Mouse (Mus musculus) T-helper 2 cell (primary cell): ENCODE measurements around the gene Pfkfb4.

Experiments used
- in situ Hi-C: fragments of 300-600 bp; cut with MboI, MseI; formaldehyde crosslinking; loops from one replicate; pipeline ENCODE4 v1.15.1; 2025; ENCODE audit warnings: high pct_unique_total_duplicates

The Pfkfb4 gene

DNA sequence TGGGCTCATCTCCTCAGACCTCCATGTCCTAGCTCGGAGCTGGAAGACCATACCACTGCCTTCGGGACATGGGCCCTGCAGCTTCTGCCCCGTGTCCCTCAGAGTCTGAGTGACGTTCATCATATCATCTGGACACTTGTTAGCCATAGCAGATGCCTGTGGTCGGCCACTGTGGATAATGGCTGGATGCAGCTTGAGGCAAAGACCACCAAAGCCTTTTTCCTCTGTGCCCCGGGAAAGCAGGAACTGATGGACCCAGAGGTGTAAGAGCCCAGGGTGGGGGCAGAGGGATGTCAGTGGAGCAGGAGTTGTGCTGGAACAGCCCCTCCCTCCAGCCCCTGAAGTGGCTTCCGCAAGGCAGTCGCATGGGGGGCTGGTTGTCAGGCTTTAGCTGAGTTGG is 40.1 kb downstream of the Pfkfb4 start:
- in situ Hi-C loops = no loop called here

DNA sequence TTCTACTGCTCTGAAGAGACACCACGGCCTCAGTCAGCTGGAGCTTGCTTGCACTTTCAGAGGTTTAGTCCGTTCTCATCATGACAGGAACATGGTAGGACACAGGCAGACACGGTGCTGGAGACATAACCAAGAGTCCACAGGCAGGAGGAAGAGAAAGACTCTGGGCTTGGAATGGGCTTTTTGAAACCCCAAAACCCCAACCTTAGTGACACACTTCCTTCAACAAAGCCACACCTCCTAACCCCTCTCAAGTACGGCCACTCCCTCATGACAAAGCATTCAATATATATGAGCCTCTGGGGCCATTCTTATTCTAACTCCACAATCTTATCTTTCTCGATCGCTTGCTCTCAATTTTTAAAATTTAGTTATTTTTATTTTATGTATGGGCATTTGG is 40.9 kb downstream of the Pfkfb4 start:
- in situ Hi-C loops = no loop called here

DNA sequence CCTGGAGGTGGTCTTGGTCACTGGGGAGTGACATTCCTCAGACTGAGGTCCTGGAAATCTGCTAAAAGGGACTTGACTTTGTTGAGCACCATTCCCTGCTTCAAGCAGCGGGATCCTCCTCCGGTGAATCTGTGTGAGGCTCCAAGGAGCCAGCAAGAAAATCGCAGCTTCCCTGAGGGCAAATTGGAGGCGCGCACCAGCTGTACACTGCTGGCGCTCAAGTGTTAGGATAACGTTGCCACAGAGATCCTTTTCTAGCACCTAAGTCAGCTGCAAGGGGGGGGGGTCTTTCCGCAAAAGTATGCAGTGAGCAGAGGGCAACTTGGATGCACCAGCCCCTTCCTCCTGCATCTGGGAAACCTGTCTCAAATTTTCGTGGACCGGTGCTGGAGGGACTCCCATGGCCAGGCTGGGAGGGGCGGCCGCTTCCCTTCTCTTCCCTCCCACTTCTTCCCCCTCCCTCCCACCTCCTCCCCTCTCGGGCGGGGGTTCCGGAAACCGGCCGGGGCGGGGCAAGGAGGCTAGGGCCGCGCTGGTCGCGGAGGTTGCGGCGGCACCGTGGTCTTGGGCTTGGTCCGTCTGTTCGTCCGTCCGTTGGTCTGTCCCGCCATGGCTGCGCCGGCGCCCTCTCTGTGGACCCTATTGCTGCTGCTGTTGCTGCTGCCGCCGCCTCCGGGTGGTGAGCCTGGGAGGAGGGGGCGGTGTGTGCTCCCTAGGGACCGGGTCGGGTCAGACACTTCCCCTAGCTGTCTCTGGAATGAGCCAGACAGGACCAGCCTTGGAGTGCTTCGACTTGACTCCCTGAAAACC is 46.7 kb downstream of the Pfkfb4 start, which contains the start of gene Shisa5:
Shisa5 (plus strand) TSS at position 480 of the 810 bp plus-strand sequence.
- in situ Hi-C loops = no loop called here

- in situ Hi-C loops = no loop called here
Observed at GRCm38 (mm10) chr9:109038901-109039364, 47.4 kb downstream of the Pfkfb4 start.

DNA sequence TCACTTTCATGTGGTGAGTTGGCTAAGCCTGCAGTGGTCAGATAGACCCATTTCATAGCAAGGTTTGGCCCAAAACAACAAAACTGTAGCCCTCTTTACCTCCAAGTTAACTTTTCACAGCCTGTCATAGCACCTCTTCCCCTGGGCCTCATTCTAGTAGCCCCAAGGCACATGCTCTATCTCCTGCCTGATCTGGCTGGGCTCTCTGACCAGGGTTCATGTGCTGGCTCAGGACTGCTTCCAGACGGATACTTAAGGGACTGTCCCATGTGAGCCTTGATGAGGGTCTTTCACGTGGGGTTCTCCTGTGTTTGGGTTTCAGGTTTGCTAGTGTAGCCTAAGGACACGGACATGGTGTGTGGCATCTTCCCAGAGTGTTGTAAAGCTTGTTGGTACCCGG is 48.1 kb downstream of the Pfkfb4 start:
- in situ Hi-C loops = no loop called here

DNA sequence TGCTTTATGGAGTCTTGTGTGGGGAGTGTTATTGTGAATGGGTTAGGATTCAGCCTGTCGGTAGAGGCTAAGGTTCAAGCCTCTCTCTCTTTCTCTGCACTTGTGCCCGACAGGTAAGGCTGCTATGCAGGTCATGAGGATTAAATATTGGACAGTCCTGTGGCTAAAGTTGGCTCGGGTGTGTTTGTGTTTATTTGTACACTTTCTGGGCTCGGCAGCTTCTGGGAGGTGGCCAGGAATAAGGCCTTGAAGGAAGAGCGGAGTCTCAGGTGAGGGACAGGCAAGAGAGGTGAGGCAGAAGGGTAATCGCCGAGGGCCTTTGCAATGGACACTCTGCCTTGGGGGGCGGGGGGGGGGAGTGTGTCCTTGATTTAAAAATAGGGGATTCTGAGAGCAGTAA is 48.6 kb downstream of the Pfkfb4 start:
- in situ Hi-C loops = no loop called here

GRCm38 (mm10) chr9:109040906-109041305 is 49.3 kb downstream of the Pfkfb4 start:
- in situ Hi-C loops = no loop called here

DNA sequence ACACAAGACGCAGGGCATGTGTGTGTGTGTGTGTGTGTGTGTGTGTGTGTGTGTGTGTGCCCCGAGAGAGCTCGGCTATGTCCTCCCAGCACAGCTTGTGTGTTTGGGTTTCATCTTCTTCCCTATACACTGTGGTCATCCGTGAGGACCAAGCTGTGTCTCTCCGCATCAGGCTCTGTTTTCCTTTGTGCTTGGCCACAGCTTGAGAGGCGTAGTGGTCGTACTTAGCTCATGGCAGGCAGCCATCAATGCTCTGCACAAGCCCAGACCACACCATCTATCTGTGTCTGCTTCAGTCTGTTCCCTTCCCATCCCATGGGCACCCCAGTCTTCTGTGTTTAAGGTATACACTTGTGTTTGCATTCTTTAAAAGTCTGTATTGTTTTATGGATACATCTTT is 49.8 kb downstream of the Pfkfb4 start:
- in situ Hi-C loops = no loop called here

GRCm38 (mm10) chr9:109046306-109046705 is 54.7 kb downstream of the Pfkfb4 start:
- in situ Hi-C loops = no loop called here

- in situ Hi-C loops = no loop called here
Observed at GRCm38 (mm10) chr9:109049316-109049715, 57.7 kb downstream of the Pfkfb4 start.

DNA sequence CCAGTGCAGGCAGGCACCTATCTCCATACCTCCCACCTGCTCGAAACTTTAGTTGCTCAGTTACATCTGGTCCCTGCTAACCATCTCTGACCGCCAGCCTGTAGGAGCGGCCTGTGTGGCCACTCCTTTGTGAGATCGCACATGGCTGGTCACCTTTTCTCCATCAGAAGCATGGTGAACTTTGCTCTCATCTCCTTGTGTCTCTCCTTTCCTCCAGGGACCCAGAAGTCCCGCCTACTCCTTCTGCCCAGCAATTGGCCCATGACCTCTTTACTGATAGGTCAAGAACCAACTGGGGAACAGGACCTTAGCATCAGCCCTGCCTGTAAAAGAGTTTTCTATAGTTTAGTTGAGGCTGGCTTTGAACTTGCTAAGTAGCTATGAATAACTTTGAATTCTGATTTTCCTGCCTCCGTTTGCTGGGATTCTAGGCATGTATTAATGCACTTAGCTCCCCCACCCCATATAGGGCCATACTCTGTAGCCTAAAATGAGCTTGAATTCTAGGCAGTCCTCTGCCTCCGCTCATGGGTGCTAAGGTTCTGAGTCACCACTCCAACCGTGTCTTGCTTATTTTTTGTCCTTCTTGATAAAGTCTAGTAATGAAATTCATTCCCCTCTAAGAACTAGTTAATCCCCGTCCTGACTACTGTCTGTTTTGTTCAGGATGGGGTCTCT is 58.6 kb downstream of the Pfkfb4 start:
- in situ Hi-C loops = loop anchor here (5.0 to 25.0 kb wide), 2 partner anchors 483 to 1513 kb away; partner anchors contain the start of genes Cyb561d2, Dalrd3, Ndufaf3 and Nprl2

- in situ Hi-C loops = loop anchor here (5.0 to 25.0 kb wide), 2 partner anchors 483 to 1513 kb away; partner anchors contain the start of genes Cyb561d2, Dalrd3, Ndufaf3 and Nprl2
Observed at GRCm38 (mm10) chr9:109050674-109050997, 59.1 kb downstream of the Pfkfb4 start.

DNA sequence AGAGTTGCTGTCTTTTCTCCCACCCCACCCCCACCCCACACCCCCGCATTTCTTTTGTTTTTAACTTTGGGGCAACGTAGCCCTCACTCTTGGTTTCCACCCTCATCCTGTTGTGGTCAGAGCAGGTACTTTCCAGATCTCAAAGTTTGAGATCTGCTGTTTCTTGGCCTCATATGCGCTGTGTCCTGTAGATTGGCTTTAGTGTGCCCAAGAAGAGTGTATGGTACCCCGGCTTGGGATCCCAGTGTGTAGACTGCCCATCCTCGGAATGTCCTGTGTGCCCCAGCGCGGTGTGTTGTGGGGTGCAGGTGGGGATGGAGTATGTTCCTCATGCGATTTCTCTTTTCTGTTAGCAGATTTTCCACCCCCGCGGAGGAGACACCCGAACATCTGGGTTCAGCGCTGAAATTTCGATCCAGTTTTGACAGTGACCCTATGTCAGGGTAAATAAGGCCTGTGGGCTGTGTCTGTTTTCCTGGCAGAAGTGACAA is 59.5 kb downstream of the Pfkfb4 start:
- in situ Hi-C loops = loop anchor here (5.0 to 25.0 kb wide), 2 partner anchors 484 to 1514 kb away; partner anchors contain the start of genes Cyb561d2, Dalrd3, Ndufaf3 and Nprl2

DNA sequence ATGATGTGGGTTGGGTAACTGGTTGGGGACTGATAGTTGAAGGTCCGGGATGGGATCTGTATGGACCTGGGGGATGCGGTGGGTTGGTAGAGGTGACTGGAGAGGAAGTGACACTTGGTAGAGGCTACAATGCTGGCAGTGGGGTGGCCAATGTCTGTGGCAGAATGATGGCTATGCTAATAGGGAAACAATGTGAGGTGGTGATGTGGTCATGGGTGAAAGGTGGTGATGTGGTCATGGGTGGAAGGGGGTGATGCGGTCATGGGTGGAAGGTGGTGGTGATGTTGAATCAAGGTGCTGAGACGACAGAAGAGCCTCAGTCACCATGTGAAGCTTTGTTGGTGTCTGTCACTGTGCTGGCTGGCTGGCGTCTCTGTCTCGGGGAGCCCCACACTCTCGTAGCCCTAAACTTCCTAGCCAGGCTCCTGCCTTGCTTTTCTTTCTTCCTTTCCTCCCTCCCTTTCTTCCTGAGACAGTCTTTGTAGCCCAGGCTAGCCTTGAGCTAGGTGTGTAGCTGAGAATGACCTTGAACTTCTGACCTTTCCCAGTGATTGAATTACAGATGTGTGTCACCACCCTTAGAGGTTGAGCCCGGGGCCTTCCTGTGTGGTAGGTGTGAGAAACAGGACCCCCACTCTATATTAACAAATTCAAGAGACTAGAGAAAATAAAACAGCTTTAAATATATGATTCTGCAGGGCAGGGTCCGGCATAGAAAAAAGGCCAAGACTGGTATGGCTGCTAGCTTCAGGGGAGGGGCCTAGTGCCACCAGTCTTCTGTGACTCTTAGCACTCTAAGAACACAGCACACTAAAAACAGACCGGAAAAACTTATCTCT is 60.3 kb downstream of the Pfkfb4 start:
- in situ Hi-C loops = loop anchor here (5.0 to 25.0 kb wide), 2 partner anchors 485 to 1515 kb away; partner anchors contain the start of genes Cyb561d2, Dalrd3, Ndufaf3 and Nprl2

DNA sequence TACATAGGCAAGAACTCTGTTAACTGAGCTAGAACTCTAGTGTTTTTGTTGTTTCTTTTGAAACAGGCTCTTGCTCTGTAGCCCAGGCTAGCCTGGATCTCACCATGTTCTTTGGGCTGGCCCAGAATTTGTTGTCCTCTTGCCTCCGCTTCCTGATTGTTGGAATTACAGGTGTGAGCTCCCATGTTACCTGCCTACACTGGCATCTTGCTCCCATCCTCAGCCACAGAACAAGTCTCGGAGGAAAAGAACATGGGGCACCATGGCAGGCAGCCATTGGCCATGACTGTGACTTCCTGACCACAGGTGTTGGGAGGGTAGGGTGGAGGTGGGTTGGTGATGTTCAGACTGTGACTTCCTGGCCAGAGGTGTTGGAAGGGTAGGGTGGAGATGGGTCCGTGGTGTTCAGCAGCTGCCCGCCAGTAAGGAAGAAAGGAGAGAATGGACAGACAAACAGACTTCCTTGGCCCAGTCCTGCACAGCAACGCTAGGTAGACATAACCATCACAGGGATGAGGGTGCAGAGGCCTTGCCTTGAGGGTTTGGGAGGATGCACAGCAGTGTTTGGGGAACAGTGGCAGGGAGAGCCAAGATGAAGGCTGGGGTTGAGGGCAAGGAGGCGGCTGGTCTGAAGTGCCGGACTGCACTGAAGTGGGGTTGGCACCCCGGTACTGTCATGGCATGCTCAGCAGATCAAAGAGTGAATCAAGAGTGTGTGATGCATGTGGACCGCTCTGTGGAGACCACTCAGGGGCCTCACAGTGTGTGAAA is 61.1 kb downstream of the Pfkfb4 start:
- in situ Hi-C loops = loop anchor here (5.0 to 25.0 kb wide), 2 partner anchors 485 to 1515 kb away; partner anchors contain the start of genes Cyb561d2, Dalrd3, Ndufaf3 and Nprl2

GRCm38 (mm10) chr9:109053366-109053765 is 61.8 kb downstream of the Pfkfb4 start:
- in situ Hi-C loops = loop anchor here (5.0 to 25.0 kb wide), 2 partner anchors 486 to 1516 kb away; partner anchors contain the start of genes Cyb561d2, Dalrd3, Ndufaf3 and Nprl2

DNA sequence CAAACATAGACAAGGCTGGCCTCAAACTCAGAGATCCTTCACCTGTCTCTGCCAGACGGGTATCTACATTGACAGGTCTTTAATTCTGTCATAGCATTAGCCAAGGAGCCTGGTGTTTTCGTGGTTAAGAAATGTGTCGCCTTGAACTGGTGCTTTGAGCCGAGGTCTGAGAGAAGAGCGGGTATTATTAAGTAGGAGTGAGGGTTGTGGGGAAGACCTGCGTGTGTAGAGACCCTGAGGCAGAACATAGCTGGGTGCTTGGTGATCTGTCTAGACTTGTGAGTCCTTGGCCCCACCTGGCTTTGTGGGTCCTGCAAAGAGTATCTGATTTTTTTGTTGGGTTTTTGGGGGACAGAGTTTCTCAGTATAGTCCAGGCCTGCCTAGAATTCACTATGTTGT is 62.3 kb downstream of the Pfkfb4 start:
- in situ Hi-C loops = loop anchor here (5.0 to 25.0 kb wide), 2 partner anchors 487 to 1517 kb away; partner anchors contain the start of genes Cyb561d2, Dalrd3, Ndufaf3 and Nprl2

GRCm38 (mm10) chr9:109054712-109055111 is 63.1 kb downstream of the Pfkfb4 start:
- in situ Hi-C loops = loop anchor here (5.0 to 25.0 kb wide), 2 partner anchors 487 to 1517 kb away; partner anchors contain the start of genes Cyb561d2, Dalrd3, Ndufaf3 and Nprl2

- in situ Hi-C loops = loop anchor here (25.0 kb wide), 1 partner anchor 1518 kb away; the partner anchor contains the start of genes Cyb561d2, Nprl2, Tmem115 and Zmynd10
Observed at GRCm38 (mm10) chr9:109055271-109056030, 63.9 kb downstream of the Pfkfb4 start.
